Mouse (Mus musculus) inflammation-experienced regulatory T-cells, adult 6 months (primary cell): ENCODE results near the gene Leap2. TPM values are rescaled to one million over a fixed set of nuclear protein-coding genes. Genes with fewer than 3 reads are reported as not detected.

Experiments
- polyA plus RNA-seq, 3 experiments: library from polyadenylated mRNA; unstranded; fragments of 100-300 nt; shearing (Covaris generic); gene quantifications; one replicate each; pipeline ENCODE4 v1.2.1; 2017

Gene Leap2
- polyA plus RNA-seq, 3 experiments from 2014 or later: 0.67 to 0.96 TPM; not detected in 1

Other genes with a start within 250 kb of the Leap2 start
- gene Hspa4, start 122.7 kb downstream of the Leap2 start, polyA plus RNA-seq: 10 to 100 TPM; 30.1 to 36.3 (median 35.3) TPM
- gene Zcchc10, start 98.5 kb downstream of the Leap2 start, polyA plus RNA-seq: 10 to 100 TPM; 29.3 to 29.9 (median 29.4) TPM
- gene Aff4, start 72.3 kb downstream of the Leap2 start, polyA plus RNA-seq: 10 to 100 TPM; 11.3 to 18.2 (median 14.1) TPM
- 100 to 1,000 TPM; 384 to 446 (median 387) TPM for gene Uqcrq, start 7.7 kb upstream of the Leap2 start, polyA plus RNA-seq
- gene Gdf9, start 7.9 kb upstream of the Leap2 start, polyA plus RNA-seq: not detected
- not detected for gene Gm10447, start 33.9 kb upstream of the Leap2 start, polyA plus RNA-seq
- under 1 TPM in 1 of 3 experiments, not detected in 2; 0.10 TPM for gene Shroom1, start 34.0 kb upstream of the Leap2 start, polyA plus RNA-seq
- gene Gm9837, start 47.3 kb upstream of the Leap2 start, polyA plus RNA-seq: not detected
- gene Gm9945, start 57.0 kb upstream of the Leap2 start, polyA plus RNA-seq: not detected
- not detected for gene Sowaha, start 57.1 kb upstream of the Leap2 start, polyA plus RNA-seq
- 1 to 10 TPM; 1.1 to 1.2 (median 1.1) TPM for gene Sept8, start 96.1 kb upstream of the Leap2 start, polyA plus RNA-seq
- gene Kif3a, start 144.2 kb upstream of the Leap2 start, polyA plus RNA-seq: 10 to 100 TPM in 2 of 3 experiments, 1 to 10 TPM in 1; 5.5 to 11.6 (median 11.6) TPM
- gene Il4, start 195.5 kb upstream of the Leap2 start, polyA plus RNA-seq: 10 to 100 TPM in 2 of 3 experiments, 1 to 10 TPM in 1; 3.1 to 26.5 (median 14.7) TPM
- gene Il13, start 211.5 kb upstream of the Leap2 start, polyA plus RNA-seq: not detected